Mouse (Mus musculus): ENCODE data around the gene Ugt1a8.

The Ugt1a8 gene

GRCm38 (mm10) chr1:88186325-88186935, 98.8 kb downstream of the Ugt1a8 start:
- no peak for DNase-seq (ENCODE audit: low spot score in 2 of 2)

GRCm38 (mm10) chr1:88192136-88192535, 104.5 kb downstream of the Ugt1a8 start:
- no peak for DNase-seq (ENCODE audit: low spot score in 2 of 2)

DNA sequence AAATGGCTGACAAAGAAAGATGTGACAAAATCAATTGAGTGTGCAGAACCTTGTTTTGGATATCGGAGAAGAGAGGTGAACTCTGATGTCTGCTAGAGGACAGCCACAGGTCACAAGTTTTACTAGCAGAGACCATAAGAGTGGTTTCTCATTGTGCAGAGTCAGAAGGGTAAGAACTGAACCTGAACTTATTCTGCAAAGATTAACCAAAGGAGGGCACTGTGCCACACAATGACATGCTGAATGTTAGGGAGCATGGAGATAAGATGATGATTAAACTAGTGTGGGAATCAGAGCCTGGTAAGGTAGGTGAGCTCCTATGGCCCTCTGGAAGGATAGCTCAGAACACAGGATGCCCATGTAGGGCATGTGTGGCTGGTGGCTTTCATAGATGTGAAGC, 108.1 kb downstream of the Ugt1a8 start:
- no peak for DNase-seq (ENCODE audit: low spot score in 2 of 2)

DNA sequence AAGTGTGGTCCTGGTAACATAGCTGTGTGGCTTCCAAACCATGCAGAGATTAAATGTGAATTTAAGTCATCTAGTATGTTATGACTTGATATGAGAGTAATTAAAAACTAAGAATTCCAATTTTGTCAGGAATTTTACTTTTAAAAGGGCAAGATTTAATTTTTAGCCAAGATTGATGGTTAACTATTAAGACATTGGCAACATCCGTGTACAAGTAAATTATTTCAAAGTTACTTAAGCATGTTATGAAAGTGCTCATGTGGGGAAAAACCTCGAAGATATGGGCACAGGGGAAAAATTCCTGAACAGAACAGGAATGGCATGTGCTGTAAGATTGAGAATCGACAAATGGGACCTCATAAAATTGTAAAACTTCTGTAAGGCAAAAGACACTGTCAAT, 109.8 kb downstream of the Ugt1a8 start:
- DNase-seq (ENCODE audit: low spot score in 2 of 2): no peak

DNA sequence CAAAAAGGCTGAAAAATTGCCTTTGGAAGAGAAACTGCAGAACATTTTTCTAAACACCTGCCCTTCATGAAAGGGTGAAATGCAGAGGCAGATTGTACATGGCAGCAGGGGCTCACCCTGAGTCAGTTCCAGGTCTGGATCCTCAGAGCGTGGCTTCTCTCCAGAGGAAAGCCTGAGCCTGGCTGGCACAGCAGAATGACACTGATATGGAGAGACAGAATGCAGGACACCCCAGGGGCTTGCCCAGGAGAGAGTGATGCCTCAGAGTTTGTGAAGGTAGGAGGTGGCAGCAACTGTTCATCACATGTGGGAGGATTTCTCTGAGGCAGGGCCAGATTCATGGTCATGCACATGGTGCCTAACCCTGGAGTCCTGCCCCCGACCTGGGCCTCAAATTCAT, 112.4 kb downstream of the Ugt1a8 start:
- no peak for DNase-seq (ENCODE audit: low spot score in 2 of 2)

DNA sequence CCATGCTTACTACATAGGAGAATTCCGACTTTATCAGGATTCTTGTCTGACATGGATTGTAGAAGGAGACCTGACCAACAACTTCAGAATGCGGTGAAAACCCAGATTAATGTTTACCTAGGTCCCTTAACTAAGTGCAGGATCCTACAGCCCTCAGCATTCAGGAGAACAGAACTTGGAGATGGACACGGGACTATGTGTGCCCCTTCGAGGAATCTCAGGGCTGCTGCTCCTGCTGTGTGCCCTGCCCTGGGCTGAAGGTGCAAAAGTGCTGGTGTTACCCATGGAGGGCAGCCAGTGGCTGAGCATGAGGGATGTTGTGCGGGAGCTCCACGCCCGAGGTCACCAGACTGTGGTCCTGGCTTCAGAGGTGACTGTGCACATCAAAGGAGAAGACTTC, 112.8 kb downstream of the Ugt1a8 start, which contains the start of gene Ugt1a2:
Gene Ugt1a2 (plus strand): TSS at position 146 of the 400 bp plus-strand sequence.
- DNase-seq (ENCODE audit: low spot score in 2 of 2): no peak

GRCm38 (mm10) chr1:88205294-88205922, 117.8 kb downstream of the Ugt1a8 start, which contains the start of gene Dnajb3:
Gene Dnajb3 (minus strand): TSS chr1:88205782.
- peak; percentile 65 to 78 for DNase-seq (ENCODE audit: low spot score in 2 of 2)

DNA sequence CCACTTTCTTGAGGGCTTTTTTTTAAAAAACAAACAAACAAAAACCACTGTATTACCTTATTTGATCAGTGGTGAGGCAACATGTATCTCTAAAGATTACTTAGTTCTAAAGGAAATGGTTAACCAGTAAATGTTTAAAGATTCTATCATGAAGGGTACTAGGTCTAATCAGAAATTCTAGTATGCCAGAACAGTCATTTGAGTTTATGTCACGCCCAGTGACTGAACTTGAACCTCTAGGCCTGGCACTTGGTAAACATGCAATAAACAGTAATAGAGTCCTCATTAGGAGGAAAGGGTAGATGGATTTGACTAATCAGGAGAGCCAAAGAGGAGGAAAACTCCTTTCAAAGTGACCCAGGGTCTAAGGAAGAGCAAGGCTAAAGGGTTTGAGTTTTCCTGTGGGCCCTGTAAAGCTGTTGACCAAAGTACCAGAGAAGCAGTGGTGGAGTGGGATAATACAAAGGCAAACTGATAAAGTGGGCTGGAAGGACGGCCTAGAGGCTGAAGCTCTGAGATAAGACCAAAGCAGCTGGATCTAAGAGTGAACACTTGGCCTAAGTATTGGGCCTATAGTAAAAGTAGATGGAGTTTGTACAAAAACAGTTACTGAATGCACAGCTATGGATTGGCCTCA, 119.3 kb downstream of the Ugt1a8 start:
- no peak for DNase-seq (ENCODE audit: low spot score in 2 of 2)

GRCm38 (mm10) chr1:88211812-88212211, 124.2 kb downstream of the Ugt1a8 start, which contains the start of gene Ugt1a1:
Gene Ugt1a1 (plus strand): TSS chr1:88211959.
- no peak for DNase-seq (ENCODE audit: low spot score in 2 of 2)

- no peak for DNase-seq (ENCODE audit: low spot score in 2 of 2)
These were observed 124.9 kb downstream of the Ugt1a8 start for GRCm38 (mm10) chr1:88212341-88213045.

DNA sequence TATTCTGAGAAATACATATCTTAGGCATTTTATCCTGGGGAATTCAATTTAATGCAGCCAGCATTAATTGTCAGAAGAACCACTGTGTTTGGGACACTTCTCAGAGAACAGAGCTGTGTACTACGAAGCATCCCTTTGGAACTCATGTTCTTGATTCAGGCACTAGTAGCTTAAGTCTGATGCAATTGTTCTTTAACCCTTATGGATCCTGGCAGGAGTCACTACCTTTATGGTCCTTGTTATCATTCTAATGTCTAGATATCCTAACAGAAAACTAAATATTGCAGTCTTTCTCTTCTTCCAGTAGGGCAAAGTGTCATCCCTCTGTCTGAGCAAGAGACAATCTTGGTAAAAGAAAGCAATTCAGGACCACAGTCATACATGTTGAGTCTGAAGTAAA, 125.4 kb downstream of the Ugt1a8 start:
- no peak for DNase-seq (ENCODE audit: low spot score in 2 of 2)

DNA sequence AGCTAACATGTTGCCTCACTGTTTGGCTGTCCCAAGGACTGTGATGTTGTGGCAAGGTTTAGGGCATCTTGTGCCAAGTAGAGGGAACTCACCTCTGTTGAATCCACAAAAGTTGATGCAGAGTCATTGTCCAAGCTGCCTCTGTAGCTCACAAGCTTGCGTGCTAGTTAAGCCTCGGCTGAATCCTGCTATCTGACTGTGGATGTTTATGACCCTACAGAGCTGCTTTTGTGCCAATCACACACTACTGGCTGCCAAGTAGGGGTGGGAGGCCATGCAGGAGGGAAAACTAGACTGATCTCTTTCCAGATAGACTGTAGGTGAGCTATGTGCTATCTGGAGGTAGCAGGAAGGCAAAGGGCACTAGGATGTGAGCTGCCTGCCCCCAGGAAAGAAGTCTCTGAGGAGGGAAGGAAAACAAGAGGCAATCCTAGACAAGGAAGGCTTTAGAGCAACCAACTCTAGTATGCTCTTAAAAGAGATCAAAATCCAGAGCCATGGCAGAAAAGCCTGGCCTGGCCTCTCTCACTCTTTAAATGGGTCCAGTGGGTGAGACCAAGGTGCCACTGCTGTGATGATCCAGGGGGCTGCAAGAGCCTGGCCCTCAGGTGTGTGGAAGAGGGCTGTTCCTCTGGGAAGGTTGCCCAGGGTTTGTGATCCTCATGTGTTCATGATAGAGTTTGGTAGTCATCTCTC, 126.3 kb downstream of the Ugt1a8 start:
- DNase-seq (ENCODE audit: low spot score in 2 of 2): no peak

GRCm38 (mm10) chr1:88214462-88214952, 126.9 kb downstream of the Ugt1a8 start:
- DNase-seq (ENCODE audit: low spot score in 2 of 2): no peak

GRCm38 (mm10) chr1:88215466-88216380, 128.1 kb downstream of the Ugt1a8 start:
- DNase-seq (ENCODE audit: low spot score in 2 of 2): no peak

GRCm38 (mm10) chr1:88216551-88216950, 128.9 kb downstream of the Ugt1a8 start:
- no peak for DNase-seq (ENCODE audit: low spot score in 2 of 2)

DNA sequence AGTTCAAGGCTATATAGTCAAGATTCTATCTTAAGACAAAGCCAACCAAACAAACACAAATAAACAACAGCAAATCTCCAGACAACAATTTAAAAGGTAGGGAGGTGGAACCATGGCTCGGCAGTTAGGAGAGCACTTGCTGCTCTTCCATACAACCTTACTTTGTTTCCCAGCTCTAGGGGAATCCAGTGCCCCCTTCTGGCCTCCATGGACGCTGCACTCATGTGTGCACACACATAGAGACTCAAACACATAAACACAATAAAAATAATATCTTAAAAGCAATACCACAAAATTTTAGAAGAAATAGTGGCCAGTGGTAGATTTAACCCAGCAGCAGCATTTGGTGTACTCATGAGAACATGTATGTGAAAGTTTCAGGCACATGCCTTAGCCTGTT, 129.5 kb downstream of the Ugt1a8 start:
- no peak for DNase-seq (ENCODE audit: low spot score in 2 of 2)

DNA sequence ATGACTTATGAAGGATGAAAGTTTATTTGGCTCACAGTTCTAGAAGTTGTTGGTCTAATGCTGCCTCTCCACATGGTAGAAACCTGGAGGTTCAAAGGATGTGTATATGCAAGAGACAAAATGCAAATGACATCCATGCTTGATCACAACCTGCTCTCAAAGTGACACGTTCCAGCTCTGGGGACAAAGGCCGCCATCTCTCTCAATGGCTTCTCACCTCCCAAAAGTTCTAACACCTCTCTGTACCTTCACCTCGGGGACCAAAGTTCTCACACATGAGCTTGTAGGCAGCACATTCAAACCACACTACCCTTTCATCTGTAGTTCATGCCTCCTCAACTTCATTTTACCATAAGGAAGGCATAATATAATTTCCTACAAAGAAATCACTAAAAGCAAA, 130.0 kb downstream of the Ugt1a8 start:
- DNase-seq (ENCODE audit: low spot score in 2 of 2): no peak

DNA sequence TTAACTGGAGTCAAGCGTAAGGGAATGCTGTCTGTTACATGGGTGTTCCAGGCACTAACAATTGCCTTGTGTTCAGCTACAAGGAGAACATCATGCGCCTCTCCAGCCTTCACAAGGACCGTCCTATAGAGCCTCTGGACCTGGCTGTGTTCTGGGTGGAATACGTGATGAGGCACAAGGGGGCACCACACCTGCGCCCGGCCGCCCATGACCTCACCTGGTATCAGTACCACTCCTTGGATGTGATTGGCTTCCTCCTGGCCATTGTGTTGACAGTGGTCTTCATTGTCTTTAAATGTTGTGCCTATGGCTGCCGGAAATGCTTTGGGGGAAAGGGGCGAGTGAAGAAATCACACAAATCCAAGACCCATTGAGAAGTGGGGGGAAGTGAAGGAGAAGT, 130.4 kb downstream of the Ugt1a8 start:
- DNase-seq (ENCODE audit: low spot score in 2 of 2): no peak

GRCm38 (mm10) chr1:88218591-88218990, 131.0 kb downstream of the Ugt1a8 start:
- no peak for DNase-seq (ENCODE audit: low spot score in 2 of 2)

GRCm38 (mm10) chr1:88219054-88219453, 131.4 kb downstream of the Ugt1a8 start:
- no peak for DNase-seq (ENCODE audit: low spot score in 2 of 2)

- no peak for DNase-seq (ENCODE audit: low spot score in 2 of 2)
These were observed 132.7 kb downstream of the Ugt1a8 start for GRCm38 (mm10) chr1:88220336-88220735.
